Mouse (Mus musculus): ENCODE measurements around the gene Tmem190. TPM values are rescaled to one million over a fixed set of nuclear protein-coding genes. Genes with fewer than 3 reads are reported as not detected.
A peak's percentile ranks its signal among the peaks of the same experiment; 100 is the strongest.
"Not testable (repeated sequence)": the region's sequence is repeated elsewhere in the genome, so short reads cannot be mapped to it uniquely, and the experiment has no call there.

Tmem190 gene
- polyA plus RNA-seq, 1 experiment, result not detected

GRCm38 (mm10) chr7:4788499-4789435, 6.0 kb downstream of the Tmem190 start:
- H3K27ac ChIP-seq (ENCODE audit: insufficient read depth, low read length), result no peak overlapping the region
- H3K4me1 ChIP-seq (ENCODE audit: control insufficient read depth, insufficient read depth, low read length), result no peaks in the 10 kb centered on the region
- TF ChIP-seq POLR2A (IDR thresholded peaks at IDR 0.05; ENCODE audit: low read depth, low read length) (peak; percentile 73), CTCF (IDR thresholded peaks at IDR 0.05; ENCODE audit: borderline replicate concordance, insufficient read depth, low read length) (no peak)
- peak overlapping the region; percentile 61 for H3K4me3 ChIP-seq (ENCODE audit: insufficient read depth, low read length)

- Histone ChIP-seq H3K4me3 (ENCODE audit: insufficient read depth, low read length) (peak within 1 kb of the TSS; percentile 61), H3K4me1 (ENCODE audit: control insufficient read depth, insufficient read depth, low read length) (peaks cover 2% of the 10 kb centered on the region; the same call in 1 of the 2 replicates), H3K27ac (ENCODE audit: insufficient read depth, low read length) (no peak within 1 kb of the TSS)
- TF ChIP-seq POLR2A (IDR thresholded peaks at IDR 0.05; ENCODE audit: low read depth, low read length), result no peak; the same call in 1 of the 2 replicates
- no peak for TF ChIP-seq CTCF (IDR thresholded peaks at IDR 0.05; ENCODE audit: borderline replicate concordance, insufficient read depth, low read length)
Measured at GRCm38 (mm10) chr7:4789436-4789935, 6.7 kb downstream of the Tmem190 start, which contains the start of gene Tmem238. Tmem238 (minus strand) TSS chr7:4789656.

GRCm38 (mm10) chr7:4792278-4793212, 9.8 kb downstream of the Tmem190 start, which contains the start of gene Rpl28:
Rpl28 (plus strand) TSS chr7:4792874.
- Histone ChIP-seq H3K27ac (ENCODE audit: insufficient read depth, low read length) (peak within 1 kb of the TSS; percentile 98), H3K4me3 (ENCODE audit: insufficient read depth, low read length) (peak within 1 kb of the TSS; percentile 68), H3K4me1 (ENCODE audit: control insufficient read depth, insufficient read depth, low read length) (peaks cover 3% of the 10 kb centered on the region; the same call in 1 of the 2 replicates)
- TF ChIP-seq CTCF (IDR thresholded peaks at IDR 0.05; ENCODE audit: borderline replicate concordance, insufficient read depth, low read length), result no peak
- TF ChIP-seq POLR2A (IDR thresholded peaks at IDR 0.05; ENCODE audit: low read depth, low read length), result peak; percentile 88

- Histone ChIP-seq H3K4me3 (ENCODE audit: insufficient read depth, low read length) (peak overlapping the region; percentile 68), H3K27ac (ENCODE audit: insufficient read depth, low read length) (peak overlapping the region; percentile 77)
- H3K4me1 ChIP-seq (ENCODE audit: control insufficient read depth, insufficient read depth, low read length), result not testable (repeated sequence)
Measured at GRCm38 (mm10) chr7:4793248-4793647, 10.5 kb downstream of the Tmem190 start.

GRCm38 (mm10) chr7:4793674-4794073, 10.9 kb downstream of the Tmem190 start:
- Histone ChIP-seq H3K27ac (ENCODE audit: insufficient read depth, low read length) (no peak overlapping the region), H3K4me1 (ENCODE audit: control insufficient read depth, insufficient read depth, low read length) (peaks cover 3% of the 10 kb centered on the region), H3K4me3 (ENCODE audit: insufficient read depth, low read length) (peak overlapping the region; percentile 68)
- no peak for TF ChIP-seq CTCF (IDR thresholded peaks at IDR 0.05; ENCODE audit: borderline replicate concordance, insufficient read depth, low read length)
- no peak for TF ChIP-seq POLR2A (IDR thresholded peaks at IDR 0.05; ENCODE audit: low read depth, low read length)

GRCm38 (mm10) chr7:4794631-4795168, 12.0 kb downstream of the Tmem190 start:
- H3K4me3 ChIP-seq (ENCODE audit: insufficient read depth, low read length), result peak overlapping the region; percentile 68
- peaks cover 3% of the 10 kb centered on the region for H3K4me1 ChIP-seq (ENCODE audit: control insufficient read depth, insufficient read depth, low read length)
- TF ChIP-seq CTCF (IDR thresholded peaks at IDR 0.05; ENCODE audit: borderline replicate concordance, insufficient read depth, low read length) (no peak), POLR2A (IDR thresholded peaks at IDR 0.05; ENCODE audit: low read depth, low read length) (no peak; the same call in 1 of the 2 replicates)

GRCm38 (mm10) chr7:4795767-4796433, 13.2 kb downstream of the Tmem190 start:
- TF ChIP-seq CTCF (IDR thresholded peaks at IDR 0.05; ENCODE audit: borderline replicate concordance, insufficient read depth, low read length), result no peak
- peak; percentile 50 for TF ChIP-seq POLR2A (IDR thresholded peaks at IDR 0.05; ENCODE audit: low read depth, low read length)
- no peak overlapping the region for H3K27ac ChIP-seq (ENCODE audit: insufficient read depth, low read length)
- peaks cover 3% of the 10 kb centered on the region for H3K4me1 ChIP-seq (ENCODE audit: control insufficient read depth, insufficient read depth, low read length)
- H3K4me3 ChIP-seq (ENCODE audit: insufficient read depth, low read length), result no peak overlapping the region

More at GRCm38 (mm10) chr7:4794631-4795168, 12.0 kb downstream of the Tmem190 start:
- H3K27ac ChIP-seq (ENCODE audit: insufficient read depth, low read length), result no peak overlapping the region

- Histone ChIP-seq H3K27ac (ENCODE audit: insufficient read depth, low read length) (no peak overlapping the region), H3K4me3 (ENCODE audit: insufficient read depth, low read length) (no peak overlapping the region), H3K4me1 (ENCODE audit: control insufficient read depth, insufficient read depth, low read length) (peaks cover 3% of the 10 kb centered on the region; the same call in 1 of the 2 replicates)
- TF ChIP-seq POLR2A (IDR thresholded peaks at IDR 0.05; ENCODE audit: low read depth, low read length), result no peak
- no peak for TF ChIP-seq CTCF (IDR thresholded peaks at IDR 0.05; ENCODE audit: borderline replicate concordance, insufficient read depth, low read length)
Measured at GRCm38 (mm10) chr7:4802247-4802646, 19.5 kb downstream of the Tmem190 start.
